Mouse (Mus musculus) CD4-positive naive resting alpha-beta T cell, adult 76 days (primary cell): ENCODE results near the gene Usp28. TPM values are rescaled to one million over a fixed set of nuclear protein-coding genes. Genes with fewer than 3 reads are reported as not detected.

Experiments
- total RNA-seq: library from RNA; stranded (reverse); gene quantifications from one replicate; pipeline ENCODE4 v1.2.4, GENCODE M21; 2023

Gene Usp28
- total RNA-seq, result 108 TPM

GRCm38 (mm10) chr9:48984845-48985707 is at the start of gene Usp28:
Usp28 (plus strand) TSS chr9:48985375.

GRCm38 (mm10) chr9:48964587-48965040 is 20.6 kb upstream of the Usp28 start, which contains the start of gene Htr3b:
Htr3b (minus strand) TSS chr9:48964990.

GRCm38 (mm10) chr9:49055333-49056205 is 70.4 kb downstream of the Usp28 start, which contains the start of gene Zw10:
Zw10 (plus strand) TSS chr9:49055613.

GRCm38 (mm10) chr9:49081107-49081506 is 95.9 kb downstream of the Usp28 start, which contains the start of gene Tmprss5:
Tmprss5 (plus strand) TSS chr9:49081260.

Other genes with a start within 250 kb of the Usp28 start
- 1.7 TPM for gene Zbtb16, start 149.2 kb upstream of the Usp28 start, total RNA-seq
- gene Htr3a, start 74.3 kb upstream of the Usp28 start, total RNA-seq, result not detected
- gene Htr3b, start 20.4 kb upstream of the Usp28 start, total RNA-seq, result not detected
- gene Zw10, start 70.2 kb downstream of the Usp28 start, total RNA-seq, result 39.8 TPM
- gene Tmprss5, start 95.9 kb downstream of the Usp28 start, total RNA-seq, result not detected